Mouse (Mus musculus) midbrain, embryonic 16.5 days (tissue): ENCODE measurements around the gene 4930535I16Rik. TPM values are rescaled to one million over a fixed set of nuclear protein-coding genes. Genes with fewer than 3 reads are reported as not detected.
"Not testable (repeated sequence)": the region's sequence is repeated elsewhere in the genome, so short reads cannot be mapped to it uniquely, and the experiment has no call there.

Experiments
- ATAC-seq: fragments of 200-750 bp; cut with Nextera tagmentation; 2 replicates; pipeline ENCODE4 v1.8.0; 2017; ENCODE audit warnings: moderate TSS enrichment
- H3K27ac ChIP-seq: fragments of 300-500 bp; sonication (generic); 2 replicates; pipeline ENCODE4 v1.5.1; 2014; ENCODE audit warnings: mild to moderate bottlenecking, low read length, mixed read lengths
- H3K27me3 ChIP-seq: fragments of 300-500 bp; sonication (generic); 2 replicates; pipeline ENCODE4 v1.6.1; 2014; ENCODE audit warnings: low read depth, low read length, mixed read lengths; ENCODE audit not compliant: control insufficient read depth, insufficient read depth
- H3K36me3 ChIP-seq: fragments of 300-500 bp; sonication (generic); 2 replicates; pipeline ENCODE4 v1.6.1; 2014; ENCODE audit warnings: mild to moderate bottlenecking, low read length, moderate library complexity, mixed read lengths; ENCODE audit not compliant: control insufficient read depth, insufficient read depth
- H3K4me1 ChIP-seq: fragments of 300-500 bp; sonication (generic); 2 replicates; pipeline ENCODE4 v1.6.1; 2014; ENCODE audit warnings: mild to moderate bottlenecking, low read length, mixed read lengths; ENCODE audit not compliant: control insufficient read depth, insufficient read depth
- H3K4me2 ChIP-seq: fragments of 300-500 bp; sonication (generic); 2 replicates; pipeline ENCODE4 v1.6.1; 2014; ENCODE audit warnings: mild to moderate bottlenecking, low read length, mixed read lengths
- H3K4me3 ChIP-seq: fragments of 300-500 bp; sonication (generic); 2 replicates; pipeline ENCODE4 v1.5.1; 2014; ENCODE audit warnings: low read depth, mild to moderate bottlenecking, low read length, moderate library complexity, mixed read lengths
- H3K9ac ChIP-seq: fragments of 300-500 bp; sonication (generic); 2 replicates; pipeline ENCODE4 v1.6.1; 2014; ENCODE audit warnings: low read depth, low read length, mixed read lengths
- H3K9me3 ChIP-seq: fragments of 300-500 bp; sonication (generic); replicated peaks from 2 replicates; pipeline ENCODE4 v1.6.1; 2014; ENCODE audit warnings: mild to moderate bottlenecking, low read length, mixed read lengths; ENCODE audit not compliant: control insufficient read depth, poor library complexity, severe bottlenecking
- WGBS: fragments of 180-500 bp; shearing (Covaris S2); extraction: QIAGEN DNeasy Blood & Tissue Kit; methylation state at CpG from one replicate; pipeline ENCODE4 v1.1.7; 2014; 5-methylcytosine and 5-hydroxymethylcytosine counted together
- polyA plus RNA-seq: library from polyadenylated mRNA; unstranded; fragments of >200 nt; fragmentation: Nextera tagmentation; extraction: Ambion mirVana; gene quantifications from 2 replicates; pipeline ENCODE4 v1.2.1, GENCODE M21; 2015

The 4930535I16Rik gene
- polyA plus RNA-seq, 1 experiment from 2014 or later: not detected

GRCm38 (mm10) chr4:123947149-123947548 lies 29.3 kb upstream of the 4930535I16Rik start:
- ATAC-seq: no peak
- no peaks in the 10 kb centered on the region for H3K36me3 ChIP-seq
- H3K27me3 ChIP-seq: peaks cover 3% of the 10 kb centered on the region; the same call in 1 of the 2 replicates
- no peak overlapping the region for H3K4me3 ChIP-seq
- H3K9ac ChIP-seq: no peak overlapping the region
- no peak overlapping the region for H3K27ac ChIP-seq
- 48% methylated on average over 5 of the region's 5 CpGs for WGBS
- no peaks in the 10 kb centered on the region for H3K4me1 ChIP-seq
- H3K4me2 ChIP-seq: no peak overlapping the region
- no peaks in the 10 kb centered on the region for H3K9me3 ChIP-seq

- Histone ChIP-seq H3K4me3 (no peak overlapping the region), H3K27me3 (peaks cover 3% of the 10 kb centered on the region; the same call in 1 of the 2 replicates), H3K36me3 (no peaks in the 10 kb centered on the region), H3K4me1 (no peaks in the 10 kb centered on the region), H3K4me2 (no peak overlapping the region), H3K9ac (no peak overlapping the region), H3K27ac (no peak overlapping the region), H3K9me3 (no peaks in the 10 kb centered on the region)
- ATAC-seq: no peak
- WGBS: 83% methylated on average over 4 of the region's 4 CpGs
Measured at GRCm38 (mm10) chr4:123946701-123947100, 28.9 kb upstream of the 4930535I16Rik start.

- not testable (repeated sequence) for H3K9ac ChIP-seq, H3K4me2 ChIP-seq, ATAC-seq, H3K4me1 ChIP-seq, H3K27me3 ChIP-seq, H3K9me3 ChIP-seq, H3K27ac ChIP-seq, H3K4me3 ChIP-seq
- H3K36me3 ChIP-seq: peaks cover 14% of the 10 kb centered on the region
- WGBS: 83% methylated on average over 7 of the region's 7 CpGs
Measured at GRCm38 (mm10) chr4:123940878-123941277, 23.1 kb upstream of the 4930535I16Rik start.

- WGBS: 5% methylated on average over 4 of the region's 4 CpGs
- Histone ChIP-seq H3K36me3 (peaks cover 18% of the 10 kb centered on the region), H3K9ac (no peak overlapping the region), H3K4me2 (no peak overlapping the region), H3K4me3 (no peak overlapping the region), H3K9me3 (no peaks in the 10 kb centered on the region), H3K27ac (no peak overlapping the region), H3K27me3 (no peaks in the 10 kb centered on the region), H3K4me1 (no peaks in the 10 kb centered on the region)
- ATAC-seq: no peak
Measured at GRCm38 (mm10) chr4:123939838-123940237, 22.0 kb upstream of the 4930535I16Rik start.

GRCm38 (mm10) chr4:123936059-123936458 lies 18.2 kb upstream of the 4930535I16Rik start:
- H3K36me3 ChIP-seq: peaks cover 24% of the 10 kb centered on the region
- no peaks in the 10 kb centered on the region for H3K27me3 ChIP-seq
- ATAC-seq: no peak
- no peak overlapping the region for H3K9ac ChIP-seq
- no peaks in the 10 kb centered on the region for H3K9me3 ChIP-seq
- H3K4me3 ChIP-seq: no peak overlapping the region
- H3K4me2 ChIP-seq: no peak overlapping the region
- no peaks in the 10 kb centered on the region for H3K4me1 ChIP-seq
- H3K27ac ChIP-seq: no peak overlapping the region
- WGBS: 91% methylated on average over 7 of the region's 7 CpGs

GRCm38 (mm10) chr4:123934306-123934705 lies 16.5 kb upstream of the 4930535I16Rik start:
- H3K36me3 ChIP-seq: peaks cover 24% of the 10 kb centered on the region
- 92% methylated on average over 4 of the region's 4 CpGs for WGBS
- no peak for ATAC-seq

GRCm38 (mm10) chr4:123929994-123930393 lies 12.2 kb upstream of the 4930535I16Rik start:
- Histone ChIP-seq H3K4me1 (no peaks in the 10 kb centered on the region), H3K9me3 (no peaks in the 10 kb centered on the region), H3K4me3 (no peak overlapping the region), H3K27ac (no peak overlapping the region), H3K9ac (no peak overlapping the region), H3K4me2 (no peak overlapping the region), H3K27me3 (no peaks in the 10 kb centered on the region), H3K36me3 (peaks cover 20% of the 10 kb centered on the region)
- WGBS: 96% methylated on average over 4 of the region's 4 CpGs
- ATAC-seq: no peak

More at GRCm38 (mm10) chr4:123934306-123934705, 16.5 kb upstream of the 4930535I16Rik start:
- no peak overlapping the region for H3K4me3 ChIP-seq
- H3K9ac ChIP-seq: no peak overlapping the region
- no peaks in the 10 kb centered on the region for H3K4me1 ChIP-seq
- no peak overlapping the region for H3K4me2 ChIP-seq
- no peak overlapping the region for H3K27ac ChIP-seq
- H3K27me3 ChIP-seq: no peaks in the 10 kb centered on the region
- no peaks in the 10 kb centered on the region for H3K9me3 ChIP-seq

- no peaks in the 10 kb centered on the region for H3K9me3 ChIP-seq
- H3K4me3 ChIP-seq: no peak overlapping the region
- H3K4me2 ChIP-seq: no peak overlapping the region
- no peak overlapping the region for H3K27ac ChIP-seq
- no peak overlapping the region for H3K9ac ChIP-seq
- no peak for ATAC-seq
- H3K4me1 ChIP-seq: no peaks in the 10 kb centered on the region
- H3K36me3 ChIP-seq: peaks cover 26% of the 10 kb centered on the region
- no peaks in the 10 kb centered on the region for H3K27me3 ChIP-seq
Measured at GRCm38 (mm10) chr4:123927961-123928360, 10.1 kb upstream of the 4930535I16Rik start.

- WGBS: 92% methylated on average over 4 of the region's 4 CpGs
Measured at GRCm38 (mm10) chr4:123921055-123921565, 3.3 kb upstream of the 4930535I16Rik start.

More at GRCm38 (mm10) chr4:123921055-123921565, 3.3 kb upstream of the 4930535I16Rik start:
- H3K27ac ChIP-seq: no peak overlapping the region
- H3K9me3 ChIP-seq: no peaks in the 10 kb centered on the region
- no peaks in the 10 kb centered on the region for H3K27me3 ChIP-seq
- H3K4me2 ChIP-seq: no peak overlapping the region
- H3K4me1 ChIP-seq: peaks cover 16% of the 10 kb centered on the region
- H3K36me3 ChIP-seq: peaks cover 29% of the 10 kb centered on the region
- no peak overlapping the region for H3K9ac ChIP-seq
- no peak for ATAC-seq
- no peak overlapping the region for H3K4me3 ChIP-seq
